Mouse (Mus musculus) brain, embryonic 18.5 days (tissue): ENCODE results near the gene Vwa3b.

Experiments
- DNase-seq: peaks from one replicate; pipeline ENCODE4 v3.0.0-alpha.2; 2012; ENCODE audit warnings: low read depth, low spot score

Gene Vwa3b

GRCm38 (mm10) chr1:37230404-37230803, 204.0 kb downstream of the Vwa3b start:
- no peak for DNase-seq

DNA sequence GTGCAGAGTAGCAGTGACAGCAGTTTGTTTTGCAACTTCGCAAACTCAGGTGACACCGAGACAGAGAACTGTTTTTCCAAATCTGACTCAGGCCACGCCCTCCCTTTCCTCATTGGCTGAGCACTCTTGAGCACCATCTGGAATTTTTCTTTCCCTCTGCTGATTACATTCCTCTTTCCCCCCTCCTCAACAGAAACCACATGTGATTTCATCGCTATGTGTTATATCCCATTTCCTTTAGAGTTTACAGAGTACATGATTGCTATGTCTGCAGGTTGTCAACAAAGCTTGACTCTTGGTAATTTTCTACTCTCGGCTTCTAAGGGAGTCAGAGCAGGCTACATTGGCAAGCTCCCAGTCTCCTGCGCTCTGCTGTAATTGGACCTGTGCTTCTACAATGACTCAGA, 204.9 kb downstream of the Vwa3b start:
- no peak for DNase-seq
